Mouse (Mus musculus): Measurements from ENCODE around the gene Olfr1025-ps1.

Gene Olfr1025-ps1

DNA sequence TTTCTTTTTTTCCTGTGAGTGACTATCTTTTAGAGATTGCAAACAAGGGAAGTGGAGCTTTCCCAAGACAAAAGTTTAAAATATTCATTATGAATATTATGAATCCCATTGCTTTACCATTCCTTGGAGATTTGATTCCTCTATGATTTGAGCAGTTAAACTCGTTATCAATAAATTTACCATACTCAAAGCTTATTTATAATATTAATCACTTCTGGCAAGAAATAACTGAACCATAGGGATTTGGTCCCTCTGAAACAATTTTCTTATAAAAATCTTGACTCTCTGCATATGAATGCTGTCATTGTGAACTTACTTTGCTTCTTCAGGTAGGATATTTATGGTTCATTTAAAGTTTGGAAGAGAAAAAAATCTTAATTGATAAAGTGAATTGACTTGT, at the start of gene Olfr1025-ps1:
Gene Olfr1025-ps1, plus strand, starts transcription at position 301 of the 400 bp plus-strand sequence.
- DNase-seq (ENCODE audit: inconsistent ontology term), result no peak

DNA sequence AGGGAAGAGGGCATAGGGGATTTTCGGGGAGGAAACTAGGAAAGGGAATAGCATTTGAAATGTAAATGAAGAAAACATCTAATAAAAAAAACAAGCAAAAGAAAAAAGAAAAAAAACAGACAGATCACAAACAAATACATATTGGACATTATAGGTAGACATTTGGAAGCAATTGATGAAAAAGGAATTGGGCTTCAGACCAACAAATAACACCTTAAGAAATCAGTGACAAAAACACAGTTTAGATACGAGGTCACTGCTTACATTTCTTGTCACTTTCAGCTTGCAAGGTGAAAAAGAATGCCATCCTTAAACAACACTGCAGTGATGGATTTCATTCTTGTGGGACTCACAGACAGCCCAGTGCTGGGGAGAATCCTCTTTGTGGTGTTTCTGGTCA, 46.7 kb upstream of the Olfr1025-ps1 start, which contains the start of gene Olfr1022:
Gene Olfr1022, plus strand, starts transcription at position 301 of the 400 bp plus-strand sequence.
- DNase-seq (ENCODE audit: inconsistent ontology term), result no peak

DNA sequence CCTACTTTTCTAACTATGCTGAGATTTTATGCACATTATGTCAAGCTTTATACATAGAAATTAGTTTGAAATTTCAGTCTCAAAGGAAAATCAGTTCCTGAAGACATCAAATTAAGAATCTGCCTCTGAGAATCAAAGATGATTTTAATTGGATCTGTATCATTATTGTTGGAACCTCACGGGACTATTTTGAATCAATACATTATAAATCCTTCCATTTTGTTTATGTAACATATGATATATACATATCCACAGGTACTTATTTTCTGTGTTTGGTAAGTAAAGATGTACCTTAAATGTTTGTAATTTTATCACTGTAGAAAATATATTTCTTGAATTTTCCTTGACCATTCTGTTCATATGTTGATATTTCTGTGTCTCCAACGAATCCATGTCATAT, 29.7 kb upstream of the Olfr1025-ps1 start, which contains the start of gene Olfr1023:
Gene Olfr1023, plus strand, starts transcription at position 301 of the 400 bp plus-strand sequence.
- DNase-seq (ENCODE audit: inconsistent ontology term), result no peak

DNA sequence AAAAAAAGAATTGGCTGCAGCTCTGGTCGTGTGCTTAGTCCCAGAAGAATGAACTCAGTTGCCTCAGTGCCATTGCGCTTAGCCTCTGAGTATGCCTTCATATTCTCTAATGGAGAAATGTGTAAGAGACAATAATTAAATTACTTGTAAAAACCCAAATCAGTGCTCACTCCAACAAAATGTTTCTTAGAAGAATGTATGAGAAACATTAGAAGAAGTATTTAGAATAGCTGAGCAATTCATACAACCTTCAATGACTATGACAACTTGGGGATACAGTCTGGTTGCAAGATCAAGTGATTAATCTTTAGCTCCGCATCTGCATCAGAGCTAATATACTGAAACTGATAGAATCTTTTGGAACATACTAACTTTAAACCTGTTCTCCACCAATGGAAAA, 10.0 kb upstream of the Olfr1025-ps1 start, which contains the start of gene Olfr1024:
Gene Olfr1024, minus strand, starts transcription at position 101 of the 400 bp plus-strand sequence.
- no peak for DNase-seq (ENCODE audit: inconsistent ontology term)

DNA sequence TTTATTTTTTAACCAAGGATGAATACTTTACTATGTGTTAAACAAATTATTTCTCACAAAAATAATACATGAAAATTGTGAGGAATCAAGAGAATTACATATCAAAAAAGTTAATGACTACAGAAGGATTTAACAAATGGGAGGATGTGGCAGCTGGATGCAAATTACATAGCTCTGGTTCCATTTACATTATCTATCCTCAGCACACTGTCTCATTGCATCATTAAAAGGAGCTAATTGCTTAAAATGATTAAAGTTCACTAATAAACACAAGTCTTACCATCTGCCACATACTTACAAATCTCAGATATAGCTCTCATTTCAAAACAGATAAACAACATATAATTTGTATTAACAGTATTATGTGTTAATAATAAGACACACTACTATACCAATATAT, 1.8 kb upstream of the Olfr1025-ps1 start:
- DNase-seq (ENCODE audit: inconsistent ontology term), result no peak

DNA sequence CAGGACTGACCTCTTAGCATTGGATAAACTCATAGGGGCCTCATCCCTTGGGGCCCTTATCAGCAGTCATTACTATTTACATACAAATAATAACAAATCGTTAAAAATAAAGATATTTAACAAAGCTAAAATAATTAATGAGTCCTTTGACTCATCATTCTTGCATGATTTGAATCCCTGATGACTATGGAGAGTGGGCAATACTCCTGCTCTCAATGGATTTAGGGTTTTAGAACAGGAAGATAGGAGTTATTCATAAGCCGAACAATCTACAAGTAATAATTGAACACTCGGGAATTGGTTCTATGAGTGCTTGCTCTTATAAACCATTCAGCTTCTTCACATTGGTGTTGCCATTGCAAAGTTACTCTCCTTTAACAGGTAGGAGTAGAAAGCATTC, 6.3 kb downstream of the Olfr1025-ps1 start, which contains the start of gene Olfr1026:
Gene Olfr1026, plus strand, starts transcription at position 301 of the 400 bp plus-strand sequence.
- DNase-seq (ENCODE audit: inconsistent ontology term), result no peak

DNA sequence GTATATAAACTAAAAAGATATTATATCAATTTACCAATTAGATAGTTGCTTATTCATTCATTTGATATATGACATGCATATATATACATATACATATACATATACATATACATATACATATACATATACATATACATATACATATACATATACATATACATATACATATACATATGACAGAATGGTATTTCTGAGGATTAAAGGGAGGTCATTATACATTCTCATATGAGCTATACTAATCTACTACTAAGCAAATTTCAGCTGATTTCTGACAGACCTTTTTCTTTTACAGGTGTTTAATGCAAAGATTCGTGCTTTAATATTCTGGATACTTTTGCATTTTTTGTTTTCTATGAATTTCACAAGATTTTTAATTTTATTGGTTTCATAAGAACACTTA, 35.1 kb downstream of the Olfr1025-ps1 start, which contains the start of gene Olfr1028:
Gene Olfr1028, plus strand, starts transcription at position 301 of the 400 bp plus-strand sequence.
- DNase-seq (ENCODE audit: inconsistent ontology term), result no peak

All from Muller cell, postnatal 12 days (primary cell).